Mouse (Mus musculus) thymus, adult 2 months (tissue): ENCODE measurements around the gene Gm28043.

Experiments used
- CTCF ChIP-seq: fragments of 200-500 bp; IDR thresholded peaks from 2 replicates; pipeline ENCODE4 v1.5.1; 2012; ENCODE audit warnings: mild to moderate bottlenecking, control low read depth, low read length, moderate library complexity, borderline replicate concordance; ENCODE audit not compliant: control insufficient read depth, poor library complexity, insufficient read depth; ENCODE audit errors: extremely low read depth
- POLR2A ChIP-seq: fragments of 200-500 bp; IDR thresholded peaks from 2 replicates; pipeline ENCODE4 v1.6.1; 2012; ENCODE audit warnings: mild to moderate bottlenecking, low read length, control low read depth, moderate library complexity; ENCODE audit not compliant: control insufficient read depth, poor library complexity, insufficient read depth; ENCODE audit errors: extremely low read depth

GRCm38 (mm10) chr17:29687373-29687772 is 72.7 kb downstream of the Gm28043 start:
- TF ChIP-seq CTCF (no peak), POLR2A (no peak)
